Mouse (Mus musculus) heart, postnatal 0 days (tissue): ENCODE results near the gene Sirpa.

Experiments used
- CTCF ChIP-seq: IDR thresholded peaks from 2 replicates; pipeline ENCODE4 v1.5.1; 2016; ENCODE audit warnings: antibody characterized with exemption, control low read depth, low read depth
- EP300 ChIP-seq: IDR thresholded peaks from 2 replicates; pipeline ENCODE4 v1.6.1; 2016; ENCODE audit warnings: antibody characterized with exemption, low read depth

DNA sequence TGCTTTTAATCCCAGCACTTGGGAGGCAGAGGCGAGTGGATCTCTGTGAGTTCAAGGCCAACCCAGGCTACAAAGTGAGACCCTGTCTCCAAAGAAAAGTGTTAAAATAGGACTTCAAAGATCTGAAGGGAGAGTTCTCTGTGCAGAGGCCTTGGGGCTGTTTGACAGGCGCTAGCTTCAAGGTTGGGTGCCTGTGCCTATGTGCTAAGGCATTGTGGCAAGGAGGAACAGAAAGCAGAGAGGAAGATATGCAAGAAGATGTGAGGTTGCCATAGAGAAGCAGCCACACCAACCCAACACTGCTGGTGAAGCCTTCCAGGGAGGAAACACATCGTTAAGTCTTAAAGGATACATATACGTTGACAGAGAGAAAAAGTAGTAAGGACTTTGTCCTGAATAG lies 33.2 kb downstream of the Sirpa start:
- TF ChIP-seq CTCF (no peak), EP300 (no peak)
